Mouse (Mus musculus) B cell, adult 2 months (primary cell): ENCODE results near the gene Spaca4.
A peak's percentile ranks its signal among the peaks of the same experiment; 100 is the strongest.

Source experiments
- DNase-seq, 2 experiments: peaks; one replicate each; pipeline ENCODE4 v3.0.0; 2022

Gene Spaca4

GRCm38 (mm10) chr7:45725713-45726112 lies at the start of gene Spaca4:
Gene Spaca4, minus strand, starts transcription at chr7:45725813.
- DNase-seq, result no peak

GRCm38 (mm10) chr7:45775237-45775636 lies 49.6 kb upstream of the Spaca4 start:
- no peak for DNase-seq

GRCm38 (mm10) chr7:45771101-45771500 lies 45.5 kb upstream of the Spaca4 start:
- DNase-seq, result no peak

- DNase-seq, result no peak
These were observed 44.9 kb upstream of the Spaca4 start for GRCm38 (mm10) chr7:45770427-45771082.

- DNase-seq, result no peak
These were observed 41.9 kb upstream of the Spaca4 start for GRCm38 (mm10) chr7:45767500-45767899.

GRCm38 (mm10) chr7:45766764-45767163 lies 41.2 kb upstream of the Spaca4 start:
- DNase-seq, result no peak

- DNase-seq, result no peak
These were observed 40.4 kb upstream of the Spaca4 start for GRCm38 (mm10) chr7:45765995-45766394.

GRCm38 (mm10) chr7:45760151-45760550 lies 34.5 kb upstream of the Spaca4 start:
- DNase-seq, result no peak

GRCm38 (mm10) chr7:45759400-45759799 lies 33.8 kb upstream of the Spaca4 start:
- DNase-seq, result no peak

- DNase-seq, result no peak
These were observed 30.1 kb upstream of the Spaca4 start for GRCm38 (mm10) chr7:45755703-45756102.

- DNase-seq, result no peak
These were observed 24.5 kb upstream of the Spaca4 start for GRCm38 (mm10) chr7:45750162-45750561.

- DNase-seq, result no peak
These were observed 23.8 kb upstream of the Spaca4 start for GRCm38 (mm10) chr7:45749401-45749800.

- no peak for DNase-seq
These were observed 22.5 kb upstream of the Spaca4 start for GRCm38 (mm10) chr7:45748110-45748509.

GRCm38 (mm10) chr7:45747450-45747849 lies 21.8 kb upstream of the Spaca4 start:
- no peak for DNase-seq

- peak; percentile 45 to 51 for DNase-seq
These were observed 20.9 kb upstream of the Spaca4 start for GRCm38 (mm10) chr7:45746518-45746917.

- DNase-seq, result peak; percentile 76 to 78
These were observed 18.8 kb upstream of the Spaca4 start for GRCm38 (mm10) chr7:45744387-45744786.

GRCm38 (mm10) chr7:45742338-45742737 lies 16.7 kb upstream of the Spaca4 start:
- peak; percentile 50 to 57 for DNase-seq

- DNase-seq, result peak; percentile 46 to 61
These were observed 16.2 kb upstream of the Spaca4 start for GRCm38 (mm10) chr7:45741777-45742176.

GRCm38 (mm10) chr7:45741308-45741707 lies 15.7 kb upstream of the Spaca4 start:
- peak in 1 of 2 experiments; percentile 28 for DNase-seq

- no peak for DNase-seq
These were observed 14.2 kb upstream of the Spaca4 start for GRCm38 (mm10) chr7:45739820-45740219.

- peak; percentile 89 to 90 for DNase-seq
These were observed 13.7 kb upstream of the Spaca4 start for GRCm38 (mm10) chr7:45739162-45739763.

GRCm38 (mm10) chr7:45733477-45733876 lies 7.9 kb upstream of the Spaca4 start:
- no peak for DNase-seq

- peak; percentile 56 to 60 for DNase-seq
These were observed 5.3 kb upstream of the Spaca4 start for GRCm38 (mm10) chr7:45730727-45731431.

- DNase-seq, result no peak
These were observed 2.0 kb upstream of the Spaca4 start for GRCm38 (mm10) chr7:45727625-45728024.
